Mouse (Mus musculus): ENCODE data around the gene Bricd5.

Gene Bricd5

DNA sequence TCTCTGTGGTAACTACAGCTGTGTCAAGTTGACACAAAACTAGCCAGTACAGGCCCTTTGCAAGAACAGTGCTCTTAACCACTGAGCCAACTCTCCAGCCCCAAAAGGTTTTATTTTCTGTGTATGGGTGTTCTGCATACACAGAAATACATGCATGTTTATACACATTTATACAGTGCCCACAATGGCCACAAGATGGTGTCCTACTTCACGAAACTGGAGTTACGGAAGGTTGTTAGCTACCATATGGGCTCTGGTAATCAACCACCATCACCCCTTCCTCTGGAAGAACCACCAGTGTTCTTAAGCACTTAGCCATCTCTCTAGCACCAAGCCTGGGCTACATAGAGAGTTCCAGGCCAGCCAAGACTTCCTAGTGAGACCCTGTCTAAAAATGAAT, 12.1 kb upstream of the Bricd5 start:
- intact Hi-C loops (cut with DNase I): no loop called here

DNA sequence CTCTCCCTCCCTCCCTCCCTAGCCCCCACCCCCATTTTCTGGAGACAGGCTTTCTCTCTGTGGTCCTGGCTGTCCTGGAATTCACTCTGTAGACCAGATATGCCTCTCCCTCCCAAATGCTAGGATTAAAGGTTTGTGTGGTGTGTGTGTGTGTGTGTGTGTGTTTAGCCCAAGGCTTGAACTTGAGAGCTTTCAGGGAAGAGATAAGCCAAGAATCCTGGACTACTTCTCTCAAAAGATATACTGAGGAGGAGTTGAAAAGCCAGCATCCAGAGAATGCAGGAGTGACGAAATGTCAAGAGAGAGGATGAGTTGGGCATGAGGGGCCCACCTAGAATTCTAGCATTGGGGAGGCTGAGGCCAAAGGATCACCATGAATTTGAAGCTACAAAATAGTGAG, 10.8 kb upstream of the Bricd5 start:
- intact Hi-C loops (cut with DNase I): no loop called here

DNA sequence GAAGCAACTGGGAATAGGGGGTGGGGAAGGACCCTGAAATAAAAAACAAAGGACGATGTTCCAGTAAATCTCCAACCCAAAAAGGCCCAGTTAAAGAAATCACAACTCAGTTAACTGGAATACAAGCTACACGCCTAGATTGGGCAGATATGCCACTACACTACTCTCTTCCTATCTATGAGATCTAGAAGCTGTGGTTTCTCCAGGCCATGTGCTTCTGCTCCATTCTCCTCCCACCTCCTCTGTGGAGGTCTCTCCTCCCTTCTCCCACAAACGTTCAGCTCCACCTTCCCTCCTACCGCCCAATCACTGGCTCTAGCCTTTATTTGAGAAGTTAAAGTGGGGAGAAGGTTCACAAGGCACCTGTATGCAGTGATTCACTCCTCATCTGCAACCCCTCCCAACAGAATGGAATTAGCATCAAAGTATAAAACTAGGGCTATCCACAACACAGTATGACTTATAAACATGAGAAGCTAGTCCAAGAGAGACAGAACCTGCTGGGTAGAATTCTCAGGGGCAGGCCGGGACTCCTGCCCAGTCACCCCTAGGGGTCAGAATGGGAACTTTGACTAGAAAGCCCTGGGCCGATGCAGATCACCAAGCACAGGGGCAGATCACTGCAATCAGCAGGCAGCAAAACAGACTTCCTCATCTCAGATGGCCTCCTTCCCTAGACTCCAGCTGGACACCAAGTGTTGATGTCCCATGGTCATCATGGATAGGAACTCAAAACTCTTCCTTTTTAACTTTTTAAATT, 10.1 kb upstream of the Bricd5 start:
- intact Hi-C loops (cut with DNase I): no loop called here

DNA sequence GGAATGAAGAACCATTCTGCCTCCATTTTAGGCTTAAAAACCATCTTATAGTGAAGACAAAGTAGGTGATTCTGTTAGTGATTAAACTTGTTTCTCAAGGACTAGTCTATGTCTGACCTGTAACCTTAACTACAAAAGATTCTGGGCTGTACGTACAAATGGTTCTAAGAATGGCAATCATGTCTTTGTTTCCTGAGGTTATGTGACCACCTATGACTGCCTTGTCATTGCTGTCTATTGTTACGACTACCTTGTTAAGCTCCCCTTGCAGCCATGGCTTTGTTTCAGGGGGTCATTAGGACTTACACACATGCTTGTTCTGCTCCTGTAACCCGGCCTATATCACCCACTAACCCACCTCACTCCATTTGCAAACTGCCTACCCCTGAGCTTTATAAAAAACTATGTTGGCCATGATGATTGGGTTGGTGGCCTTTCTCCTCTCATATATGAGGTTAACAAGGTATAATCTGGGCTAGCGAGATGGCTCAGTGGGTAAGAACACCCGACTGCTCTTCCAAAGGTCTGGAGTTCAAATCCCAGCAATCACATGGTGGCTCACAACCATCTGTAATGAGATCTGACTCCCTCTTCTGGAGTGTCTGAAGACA, 4.9 kb upstream of the Bricd5 start:
- intact Hi-C loops (cut with DNase I): no loop called here

DNA sequence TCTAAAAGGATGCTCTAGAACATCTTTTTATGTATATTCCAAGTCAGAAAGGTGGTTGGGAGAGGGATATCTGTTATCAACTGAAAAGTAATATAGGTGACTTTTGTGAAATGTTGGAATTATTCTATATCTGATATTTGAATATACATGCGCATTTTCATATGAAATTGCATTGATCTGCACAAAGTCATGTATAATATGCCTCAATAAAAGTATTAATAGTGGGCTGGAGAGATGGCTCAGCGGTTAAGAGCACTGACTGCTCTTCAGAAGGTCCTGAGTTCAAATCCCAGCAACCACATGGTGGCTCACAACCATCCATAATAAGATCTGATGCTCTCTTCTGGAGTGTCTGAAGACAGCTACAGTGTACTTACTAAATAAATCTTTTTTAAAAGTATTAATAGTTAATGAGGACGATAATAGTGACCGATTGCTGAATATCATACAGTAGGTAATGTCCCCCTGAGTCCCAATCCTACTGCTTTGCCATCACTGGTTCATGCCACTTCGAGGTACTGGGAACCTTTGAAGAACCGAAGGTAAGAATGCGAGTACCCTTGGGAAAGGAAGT, 4.3 kb upstream of the Bricd5 start:
- intact Hi-C loops (cut with DNase I): no loop called here

DNA sequence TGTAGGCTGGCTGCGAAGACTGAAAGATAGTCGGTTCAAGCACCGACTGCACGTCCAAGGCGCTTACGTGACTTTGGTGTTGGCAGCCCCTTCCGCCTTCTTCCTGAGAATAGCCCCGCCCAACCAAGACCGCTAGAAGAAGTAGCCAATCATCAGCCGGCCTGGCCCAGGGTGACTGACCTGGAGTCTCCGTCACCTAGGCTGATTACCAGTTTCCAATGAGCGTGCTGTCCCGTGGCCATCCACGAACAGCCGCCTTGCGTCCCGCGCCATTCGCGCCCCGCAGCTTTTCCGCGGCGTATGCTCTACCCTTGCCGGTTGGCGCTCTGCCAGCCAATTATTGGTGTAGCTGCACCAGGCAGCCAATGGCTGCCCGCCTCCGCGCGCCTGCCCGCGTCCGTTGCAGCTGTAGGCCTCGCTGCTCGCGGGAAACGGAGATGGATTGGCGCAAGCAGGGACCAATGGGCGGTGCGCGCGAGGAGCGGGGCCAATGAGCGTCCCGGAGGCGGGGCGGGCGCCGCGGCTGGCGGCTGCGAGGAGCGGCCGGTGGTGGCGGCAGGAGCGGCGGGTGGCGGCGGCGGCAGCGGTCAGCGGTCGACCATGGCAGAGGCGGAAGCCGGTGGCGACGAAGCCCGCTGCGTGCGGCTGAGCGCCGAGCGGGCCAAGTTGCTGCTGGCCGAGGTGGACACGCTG, 3.6 kb upstream of the Bricd5 start, which contains the start of the genes E4f1 and Pgp:
TSS of gene E4f1 (minus strand) at position 404 of the 693 bp plus-strand sequence.
TSS of gene Pgp (plus strand) at position 483 of the 693 bp plus-strand sequence.
- intact Hi-C loops (cut with DNase I): no loop called here

DNA sequence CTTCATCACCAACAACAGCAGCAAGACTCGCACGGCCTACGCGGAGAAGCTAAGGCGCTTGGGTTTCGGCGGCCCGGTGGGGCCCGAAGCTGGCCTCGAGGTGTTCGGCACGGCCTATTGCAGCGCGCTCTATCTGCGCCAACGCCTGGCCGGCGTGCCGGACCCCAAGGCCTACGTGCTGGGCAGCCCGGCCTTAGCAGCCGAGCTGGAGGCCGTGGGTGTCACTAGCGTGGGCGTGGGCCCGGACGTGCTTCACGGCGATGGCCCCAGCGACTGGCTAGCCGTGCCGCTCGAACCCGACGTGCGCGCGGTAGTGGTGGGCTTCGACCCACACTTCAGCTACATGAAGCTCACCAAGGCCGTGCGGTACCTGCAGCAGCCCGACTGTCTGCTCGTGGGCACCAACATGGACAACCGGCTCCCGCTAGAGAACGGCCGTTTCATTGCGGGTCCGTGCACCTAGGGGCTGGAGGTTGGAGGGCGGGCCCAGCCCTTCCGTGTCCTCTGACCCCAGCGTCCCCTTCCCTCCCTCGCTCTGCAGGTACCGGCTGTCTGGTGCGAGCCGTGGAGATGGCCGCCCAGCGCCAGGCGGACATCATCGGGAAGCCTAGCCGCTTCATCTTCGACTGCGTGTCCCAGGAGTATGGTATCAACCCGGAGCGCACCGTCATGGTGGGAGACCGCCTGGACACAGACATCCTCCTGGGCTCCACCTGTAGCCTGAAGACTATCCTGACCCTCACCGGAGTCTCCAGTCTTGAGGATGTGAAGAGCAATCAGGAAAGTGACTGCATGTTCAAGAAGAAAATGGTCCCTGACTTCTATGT, 2.8 kb upstream of the Bricd5 start:
- intact Hi-C loops (cut with DNase I): no loop called here

DNA sequence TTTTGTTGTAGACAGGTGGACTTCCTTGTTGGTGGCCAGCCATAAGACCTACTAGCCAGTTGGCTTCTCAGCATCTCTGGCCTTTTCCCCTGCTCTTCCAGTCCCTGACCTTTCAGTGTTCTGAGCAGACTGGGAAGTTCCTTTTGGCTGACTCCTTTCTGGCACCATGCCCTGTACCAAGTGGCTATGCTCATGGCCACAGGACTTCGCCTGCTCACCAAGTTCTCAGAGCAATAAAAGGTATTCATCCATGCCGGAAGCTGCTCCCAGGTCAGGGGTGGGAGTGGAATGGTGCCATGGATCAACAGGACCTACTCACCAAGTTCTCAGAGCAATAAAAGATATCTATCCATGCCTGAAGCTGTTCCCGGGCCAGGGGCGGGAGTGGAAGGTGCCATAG, 1.2 kb upstream of the Bricd5 start:
- intact Hi-C loops (cut with DNase I): no loop called here

DNA sequence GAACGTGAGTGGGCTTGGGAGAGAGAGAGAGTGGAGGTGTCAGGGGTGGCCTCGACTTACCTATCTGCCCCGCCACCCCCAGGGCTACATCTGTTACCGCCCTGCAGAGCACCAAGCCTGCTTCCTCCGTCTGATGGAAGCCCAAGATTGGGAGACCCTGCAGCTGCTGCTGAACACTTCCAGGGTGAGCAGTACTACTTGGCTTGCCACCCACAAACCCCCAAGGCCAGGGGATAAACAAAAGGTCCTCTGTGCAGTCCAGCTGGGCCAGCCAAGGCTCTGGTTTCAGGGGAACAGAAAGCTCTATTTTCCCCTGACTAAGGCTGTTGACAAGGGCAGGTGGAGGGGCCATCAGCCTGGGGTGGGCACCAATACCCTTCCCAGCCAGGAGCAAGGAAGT, 873 bp downstream of the Bricd5 start:
- intact Hi-C loops (cut with DNase I): no loop called here

DNA sequence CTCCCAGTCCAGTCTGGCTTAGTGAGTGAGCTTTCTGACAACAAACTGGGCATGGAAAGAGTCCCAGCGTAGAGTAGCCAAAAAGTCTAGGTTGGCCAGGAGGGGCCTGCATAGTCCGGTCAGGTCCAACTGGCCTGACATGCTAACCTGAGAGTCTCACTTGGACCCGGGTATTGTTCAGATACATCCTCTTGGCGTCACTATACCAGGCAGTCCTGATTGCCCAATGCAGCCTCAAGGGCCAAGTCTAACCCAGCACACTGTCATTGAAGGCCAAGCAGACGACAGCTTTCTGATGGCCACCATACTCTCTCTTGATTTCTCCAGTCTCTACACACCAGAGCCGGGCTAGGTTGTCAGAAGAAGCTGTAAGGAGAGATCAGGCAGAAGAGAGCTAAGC, 1.9 kb downstream of the Bricd5 start:
- intact Hi-C loops (cut with DNase I): loop anchor here (5.0 kb wide), 1 partner anchor 37 kb away; no protein-coding TSS in a partner anchor

DNA sequence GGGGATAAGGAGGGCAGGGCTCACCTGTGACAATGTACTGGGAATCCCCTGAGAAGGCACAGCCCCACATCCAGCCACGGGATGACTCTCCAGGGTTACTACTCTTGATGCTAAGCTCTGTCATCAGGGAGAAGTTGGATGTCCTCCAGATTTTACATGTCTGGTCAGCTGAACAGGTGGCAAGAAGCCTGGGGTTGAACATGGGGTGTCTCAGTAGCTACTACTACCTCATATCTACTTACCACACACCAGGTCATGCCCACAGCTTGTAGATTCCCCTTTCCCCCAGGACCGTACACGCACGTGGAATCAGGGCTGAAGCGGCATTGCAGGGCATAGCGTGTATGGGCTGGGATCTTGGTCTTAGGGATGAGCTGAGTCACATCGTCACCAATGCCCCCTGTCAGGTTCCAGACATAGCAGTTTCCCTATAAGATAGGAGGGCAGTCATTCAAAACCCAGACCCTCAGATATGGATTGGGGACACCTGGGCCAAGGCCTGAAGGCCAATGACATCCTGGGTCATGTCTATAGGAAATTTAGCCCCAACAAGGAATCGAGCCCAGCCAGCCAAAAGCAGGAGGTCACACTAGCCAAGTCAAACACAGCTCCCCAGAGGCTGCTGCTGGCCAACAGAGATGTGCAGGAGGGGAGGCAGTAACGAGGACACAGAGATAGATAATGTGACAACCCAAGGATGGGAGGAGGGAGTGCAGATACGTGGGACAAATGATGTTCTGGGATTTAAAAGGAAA, 2.5 kb downstream of the Bricd5 start:
- intact Hi-C loops (cut with DNase I): loop anchor here (5.0 kb wide), 1 partner anchor 36 kb away; no protein-coding TSS in a partner anchor

DNA sequence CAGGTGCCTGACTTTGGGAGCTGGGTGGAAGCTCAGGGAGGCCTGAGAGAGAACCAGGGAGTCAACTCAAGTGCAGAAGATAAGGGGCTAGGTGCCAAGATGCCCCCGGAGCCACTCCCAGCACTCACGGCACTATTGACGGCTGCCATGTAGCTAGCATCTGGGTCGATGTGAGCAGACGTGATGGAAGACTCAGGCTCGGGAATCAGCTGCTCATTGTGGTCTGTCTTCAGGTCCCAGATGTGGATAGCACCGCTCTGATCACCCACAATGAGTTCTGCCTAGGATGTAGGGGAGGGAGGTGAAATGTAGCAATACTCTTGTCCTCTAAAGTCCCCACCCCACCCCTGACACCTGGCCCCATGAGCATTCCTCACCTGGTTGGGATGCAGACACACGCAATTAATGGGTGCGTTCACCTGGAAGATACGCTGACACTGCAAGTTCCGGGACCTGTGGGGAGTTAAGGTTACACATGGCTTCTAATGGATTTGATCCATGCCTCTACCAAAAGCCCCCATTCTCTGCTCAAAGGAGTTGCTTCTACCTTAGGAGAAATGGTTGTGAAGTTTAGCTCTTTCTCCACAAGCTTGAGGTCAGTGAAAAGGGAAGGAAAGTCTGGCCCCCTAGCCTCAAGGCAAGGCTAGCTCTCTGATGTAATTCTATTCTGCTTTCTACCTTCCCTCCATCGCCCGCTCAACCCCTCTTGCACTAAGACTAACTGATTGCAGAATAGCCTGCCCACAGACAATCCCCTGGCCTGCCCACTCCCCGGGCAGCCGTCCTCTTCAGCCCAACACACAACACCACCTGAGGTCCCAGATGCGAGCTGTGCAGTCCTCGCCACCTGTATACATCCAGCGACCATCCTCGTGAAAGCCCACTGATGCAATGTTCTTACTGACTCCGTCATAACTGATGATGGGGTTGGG, 3.6 kb downstream of the Bricd5 start:
- intact Hi-C loops (cut with DNase I): loop anchor here (5.0 kb wide), 1 partner anchor 35 kb away; no protein-coding TSS in a partner anchor

DNA sequence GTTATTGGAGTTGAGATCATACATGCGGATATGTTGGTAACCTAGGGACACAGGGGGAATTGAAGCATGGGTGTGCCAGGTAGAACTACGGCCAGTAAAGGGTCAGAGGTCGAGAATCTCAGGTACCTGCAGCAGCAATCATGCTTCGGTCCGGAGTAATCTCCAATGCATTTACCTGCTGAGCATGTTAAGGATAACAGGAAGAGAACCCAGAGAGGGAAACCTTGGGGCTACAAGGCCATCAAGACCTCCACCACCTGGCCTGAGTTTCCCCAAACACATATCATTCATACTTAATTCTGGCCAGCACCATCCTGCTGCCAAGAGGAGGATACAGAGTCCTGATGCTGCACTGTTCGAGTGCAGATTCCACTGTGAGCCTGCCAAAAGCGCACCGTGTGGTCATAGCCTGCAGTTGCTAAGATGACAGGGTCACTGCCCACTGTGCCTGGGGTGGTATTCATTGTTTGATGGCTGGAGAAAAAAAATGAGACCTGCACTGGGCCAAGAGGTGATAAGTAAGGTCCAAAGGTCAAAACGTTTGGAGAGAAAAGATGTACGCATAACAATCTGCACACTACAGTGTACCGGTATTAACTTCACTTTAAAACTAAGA, 4.4 kb downstream of the Bricd5 start:
- intact Hi-C loops (cut with DNase I): loop anchor here (5.0 kb wide), 1 partner anchor 34 kb away; no protein-coding TSS in a partner anchor

DNA sequence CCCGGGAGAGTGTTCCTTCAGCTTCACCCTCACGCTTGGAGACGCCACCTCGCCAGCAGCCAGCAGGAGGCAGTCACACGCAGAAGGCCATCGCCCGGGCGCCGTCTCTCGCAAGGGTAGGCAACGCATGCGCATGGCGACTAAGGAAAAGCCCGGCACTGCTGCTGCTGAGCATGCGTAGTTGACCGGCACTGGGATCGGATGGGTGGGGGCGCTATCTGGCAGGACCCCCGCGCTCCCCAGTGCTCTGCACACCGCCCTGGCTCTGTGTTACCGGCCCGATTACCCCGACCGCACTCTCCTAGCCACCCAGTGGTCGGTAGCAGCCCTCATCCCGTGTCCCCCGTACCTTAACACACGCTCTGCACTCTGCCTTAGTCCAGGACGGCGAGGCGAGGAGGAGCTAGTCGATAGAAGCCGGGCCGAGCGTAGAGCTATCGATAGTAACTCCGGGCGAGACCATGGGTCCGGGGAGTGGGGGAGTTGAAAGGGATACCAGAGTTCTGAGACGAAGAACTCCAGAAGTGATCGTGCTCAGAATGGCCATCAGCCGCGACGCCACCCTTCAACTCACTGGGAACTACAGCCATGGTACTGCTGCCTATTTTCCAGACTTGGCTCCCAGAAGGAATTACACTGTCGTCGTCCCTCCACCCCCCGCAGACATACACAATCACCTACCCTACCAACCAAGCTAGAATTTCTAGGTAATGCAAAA, 5.1 kb downstream of the Bricd5 start, which contains the start of gene Mlst8:
TSS of gene Mlst8 (minus strand) at position 416 of the 718 bp plus-strand sequence.
- intact Hi-C loops (cut with DNase I): loop anchor here (5.0 kb wide), 1 partner anchor 33 kb away; no protein-coding TSS in a partner anchor

DNA sequence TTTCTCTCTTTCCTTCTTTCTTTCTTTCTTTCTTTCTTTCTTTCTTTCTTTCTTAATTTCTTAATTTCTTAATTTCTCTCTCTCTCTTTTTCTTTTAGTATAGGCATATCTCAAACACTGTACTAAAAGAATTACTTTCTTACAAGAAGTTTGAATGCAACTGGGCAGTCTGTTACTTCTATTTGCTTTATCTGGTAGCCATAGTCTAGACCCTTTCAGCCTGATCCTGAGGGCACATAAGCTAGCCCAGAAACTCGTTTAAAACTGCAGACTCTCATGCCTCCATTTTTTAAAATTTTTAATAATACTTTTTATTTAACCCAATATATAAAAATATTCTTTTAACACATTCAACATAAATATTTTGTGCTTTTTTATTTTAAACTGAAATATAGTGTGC, 5.7 kb downstream of the Bricd5 start:
- intact Hi-C loops (cut with DNase I): loop anchor here (5.0 kb wide), 1 partner anchor 33 kb away; no protein-coding TSS in a partner anchor

DNA sequence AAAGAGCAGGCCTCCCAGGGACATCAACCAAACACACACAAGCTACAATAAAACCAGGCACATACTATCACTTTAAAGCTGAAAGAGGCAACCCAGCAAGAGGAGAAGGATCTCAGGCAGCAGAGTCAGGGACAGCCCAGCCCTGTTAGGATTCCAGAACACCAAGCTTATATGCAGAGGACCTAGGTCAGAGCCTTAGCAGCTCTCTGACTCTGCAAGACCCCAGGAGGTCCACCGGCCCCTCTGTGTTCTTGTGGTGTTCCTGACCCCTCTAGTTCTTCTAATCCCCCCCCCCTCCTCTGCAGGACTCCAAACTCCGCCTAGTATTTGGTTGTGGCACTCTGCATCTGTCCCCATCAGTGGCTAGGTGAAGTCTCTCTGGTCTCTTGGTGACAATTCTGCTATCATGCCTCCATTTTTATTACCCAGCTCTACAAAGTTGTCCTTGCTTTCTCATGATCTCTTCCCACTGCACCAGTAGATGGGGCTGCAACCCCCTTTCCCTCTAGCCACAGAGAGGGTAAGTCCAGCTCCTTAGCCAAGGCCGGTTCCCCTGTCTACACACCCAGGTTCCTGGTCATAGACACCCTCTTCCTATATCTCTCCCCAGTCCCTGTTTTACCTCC, 6.6 kb downstream of the Bricd5 start:
- intact Hi-C loops (cut with DNase I): no loop called here
